Mouse (Mus musculus): Measurements from ENCODE around the gene Gm13283.
A peak's percentile ranks its signal among the peaks of the same experiment; 100 is the strongest.
"Not testable (repeated sequence)": the region's sequence is repeated elsewhere in the genome, so short reads cannot be mapped to it uniquely, and the experiment has no call there.

The Gm13283 gene

DNA sequence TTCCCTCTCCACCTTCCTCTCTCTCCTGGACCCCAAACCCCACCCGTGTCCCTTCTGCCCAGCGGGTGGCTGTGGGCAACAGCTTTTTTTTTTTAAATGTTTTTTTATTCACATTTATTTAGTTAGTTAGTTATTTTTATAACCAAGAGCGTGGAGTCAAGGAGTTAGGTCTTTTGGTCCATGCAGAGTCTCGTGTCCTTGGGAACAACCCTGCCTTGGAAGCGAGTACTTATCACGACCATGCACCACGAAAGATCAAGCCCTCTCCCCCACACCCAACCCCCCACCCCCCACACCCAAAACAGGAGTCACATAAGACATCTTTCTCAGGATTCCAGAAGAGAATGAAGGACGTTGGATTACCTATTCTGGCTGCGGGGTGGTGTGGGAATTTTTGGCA, 2.4 kb downstream of the Gm13283 start:
- DNase-seq (ENCODE audit: extremely low spot score, low spot score): not testable (repeated sequence)

DNA sequence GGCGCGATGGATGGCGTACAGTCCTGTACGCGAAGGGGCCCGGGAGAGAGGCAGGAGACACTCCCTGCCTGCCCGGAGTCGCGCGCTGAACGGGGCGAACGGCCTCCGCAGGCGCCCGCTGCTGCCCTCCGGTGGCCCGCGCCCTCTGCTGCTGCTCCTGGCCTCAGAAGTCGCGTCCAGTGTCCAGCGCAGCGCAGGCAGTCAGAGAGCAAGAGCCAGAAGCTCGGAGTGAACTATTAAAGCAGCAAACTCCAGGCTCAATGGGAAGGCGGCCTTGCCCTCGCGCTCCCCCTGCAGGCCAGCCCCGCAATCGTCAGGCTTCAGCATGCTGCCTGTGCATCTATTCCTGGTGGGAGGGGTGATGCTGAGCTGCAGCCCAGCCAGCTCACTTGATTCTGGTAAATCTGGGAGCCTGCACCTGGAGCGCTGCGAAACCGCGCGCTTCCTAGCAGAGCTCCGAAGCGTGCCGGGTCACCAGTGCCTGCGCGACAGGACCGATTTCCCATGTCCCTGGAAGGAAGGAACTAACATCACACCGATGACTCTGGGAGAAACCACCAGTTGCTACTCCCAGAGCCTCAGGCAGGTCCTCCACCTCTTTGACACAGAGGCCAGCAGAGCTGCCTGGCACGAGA, 3.6 kb downstream of the Gm13283 start:
- DNase-seq (ENCODE audit: extremely low spot score, low spot score): peak; percentile 63

DNA sequence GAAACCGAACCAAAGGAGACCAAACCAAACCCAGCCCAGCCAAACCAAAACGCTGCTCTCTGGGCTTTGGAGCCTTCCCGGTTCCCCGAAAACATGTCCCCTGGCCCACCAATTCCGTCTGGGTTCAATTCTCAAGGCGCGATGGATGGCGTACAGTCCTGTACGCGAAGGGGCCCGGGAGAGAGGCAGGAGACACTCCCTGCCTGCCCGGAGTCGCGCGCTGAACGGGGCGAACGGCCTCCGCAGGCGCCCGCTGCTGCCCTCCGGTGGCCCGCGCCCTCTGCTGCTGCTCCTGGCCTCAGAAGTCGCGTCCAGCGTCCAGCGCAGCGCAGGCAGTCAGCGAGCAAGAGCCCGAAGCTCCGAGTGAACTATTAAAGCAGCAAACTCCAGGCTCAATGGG, 13.6 kb downstream of the Gm13283 start, which contains the start of gene Gm13290:
Gene Gm13290, plus strand, starts transcription at position 301 of the 400 bp plus-strand sequence.
- not testable (repeated sequence) for DNase-seq (ENCODE audit: extremely low spot score, low spot score)

DNA sequence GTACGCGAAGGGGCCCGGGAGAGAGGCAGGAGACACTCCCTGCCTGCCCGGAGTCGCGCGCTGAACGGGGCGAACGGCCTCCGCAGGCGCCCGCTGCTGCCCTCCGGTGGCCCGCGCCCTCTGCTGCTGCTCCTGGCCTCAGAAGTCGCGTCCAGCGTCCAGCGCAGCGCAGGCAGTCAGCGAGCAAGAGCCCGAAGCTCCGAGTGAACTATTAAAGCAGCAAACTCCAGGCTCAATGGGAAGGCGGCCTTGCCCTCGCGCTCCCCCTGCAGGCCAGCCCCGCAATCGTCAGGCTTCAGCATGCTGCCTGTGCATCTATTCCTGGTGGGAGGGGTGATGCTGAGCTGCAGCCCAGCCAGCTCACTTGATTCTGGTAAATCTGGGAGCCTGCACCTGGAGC, 16.7 kb downstream of the Gm13283 start, which contains the start of gene Gm13289:
Gene Gm13289, plus strand, starts transcription at position 301 of the 400 bp plus-strand sequence.
- DNase-seq (ENCODE audit: extremely low spot score, low spot score): not testable (repeated sequence)

DNA sequence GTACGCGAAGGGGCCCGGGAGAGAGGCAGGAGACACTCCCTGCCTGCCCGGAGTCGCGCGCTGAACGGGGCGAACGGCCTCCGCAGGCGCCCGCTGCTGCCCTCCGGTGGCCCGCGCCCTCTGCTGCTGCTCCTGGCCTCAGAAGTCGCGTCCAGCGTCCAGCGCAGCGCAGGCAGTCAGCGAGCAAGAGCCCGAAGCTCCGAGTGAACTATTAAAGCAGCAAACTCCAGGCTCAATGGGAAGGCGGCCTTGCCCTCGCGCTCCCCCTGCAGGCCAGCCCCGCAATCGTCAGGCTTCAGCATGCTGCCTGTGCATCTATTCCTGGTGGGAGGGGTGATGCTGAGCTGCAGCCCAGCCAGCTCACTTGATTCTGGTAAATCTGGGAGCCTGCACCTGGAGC, 19.6 kb downstream of the Gm13283 start, which contains the start of gene Gm13272:
Gene Gm13272, plus strand, starts transcription at position 301 of the 400 bp plus-strand sequence.
- DNase-seq (ENCODE audit: extremely low spot score, low spot score): not testable (repeated sequence)

DNA sequence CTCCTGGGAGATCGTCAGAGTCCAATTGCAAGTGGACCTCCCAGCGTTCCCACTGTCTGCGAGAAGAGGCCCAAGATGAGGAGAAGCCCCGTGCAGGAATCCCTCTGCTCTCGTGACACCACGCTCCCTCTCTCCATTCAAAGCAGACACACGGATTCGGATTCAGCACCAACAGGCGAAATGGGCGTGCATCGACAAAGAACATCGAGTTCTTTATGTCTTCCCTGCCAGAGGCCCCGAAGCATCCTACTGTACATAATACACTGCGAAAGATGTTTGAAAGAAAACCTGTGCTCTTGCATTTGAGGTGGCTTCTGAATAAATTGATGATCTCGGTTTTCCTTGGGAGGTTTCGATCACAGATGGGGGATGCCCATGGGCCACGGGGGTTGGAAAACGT, 20.4 kb downstream of the Gm13283 start:
- DNase-seq (ENCODE audit: extremely low spot score, low spot score): not testable (repeated sequence)

DNA sequence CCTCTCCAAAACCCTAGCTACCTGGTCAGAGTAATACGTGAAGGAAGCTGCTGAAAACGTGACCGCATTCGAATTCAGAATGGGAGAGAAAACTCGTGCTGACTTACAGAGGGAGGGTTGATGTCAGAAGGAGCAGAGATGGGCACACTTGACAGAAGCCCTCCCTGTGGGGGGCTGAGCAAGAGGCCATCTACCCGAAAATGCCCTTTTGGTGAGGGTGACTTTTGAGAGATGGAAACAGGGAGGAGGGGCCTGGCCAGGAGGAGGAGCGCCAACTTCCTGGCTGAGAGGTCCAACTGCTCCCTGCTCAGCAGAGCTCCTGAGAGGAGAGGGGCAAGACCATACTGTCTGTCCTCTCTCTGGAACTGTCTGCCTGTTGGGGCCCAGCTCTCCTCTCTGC, 21.9 kb downstream of the Gm13283 start, which contains the start of gene Ifnz:
Gene Ifnz, plus strand, starts transcription at position 301 of the 400 bp plus-strand sequence.
- not testable (repeated sequence) for DNase-seq (ENCODE audit: extremely low spot score, low spot score)

DNA sequence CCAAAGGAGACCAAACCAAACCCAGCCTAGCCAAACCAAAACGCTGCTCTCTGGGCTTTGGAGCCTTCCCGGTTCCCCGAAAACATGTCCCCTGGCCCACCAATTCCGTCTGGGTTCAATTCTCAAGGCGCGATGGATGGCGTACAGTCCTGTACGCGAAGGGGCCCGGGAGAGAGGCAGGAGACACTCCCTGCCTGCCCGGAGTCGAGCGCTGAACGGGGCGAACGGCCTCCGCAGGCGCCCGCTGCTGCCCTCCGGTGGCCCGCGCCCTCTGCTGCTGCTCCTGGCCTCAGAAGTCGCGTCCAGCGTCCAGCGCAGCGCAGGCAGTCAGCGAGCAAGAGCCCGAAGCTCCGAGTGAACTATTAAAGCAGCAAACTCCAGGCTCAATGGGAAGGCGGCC, 22.4 kb downstream of the Gm13283 start:
- not testable (repeated sequence) for DNase-seq (ENCODE audit: extremely low spot score, low spot score)

DNA sequence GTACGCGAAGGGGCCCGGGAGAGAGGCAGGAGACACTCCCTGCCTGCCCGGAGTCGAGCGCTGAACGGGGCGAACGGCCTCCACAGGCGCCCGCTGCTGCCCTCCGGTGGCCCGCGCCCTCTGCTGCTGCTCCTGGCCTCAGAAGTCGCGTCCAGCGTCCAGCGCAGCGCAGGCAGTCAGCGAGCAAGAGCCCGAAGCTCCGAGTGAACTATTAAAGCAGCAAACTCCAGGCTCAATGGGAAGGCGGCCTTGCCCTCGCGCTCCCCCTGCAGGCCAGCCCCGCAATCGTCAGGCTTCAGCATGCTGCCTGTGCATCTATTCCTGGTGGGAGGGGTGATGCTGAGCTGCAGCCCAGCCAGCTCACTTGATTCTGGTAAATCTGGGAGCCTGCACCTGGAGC, 25.5 kb downstream of the Gm13283 start, which contains the start of gene Gm13276:
Gene Gm13276, plus strand, starts transcription at position 301 of the 400 bp plus-strand sequence.
- not testable (repeated sequence) for DNase-seq (ENCODE audit: extremely low spot score, low spot score)

DNA sequence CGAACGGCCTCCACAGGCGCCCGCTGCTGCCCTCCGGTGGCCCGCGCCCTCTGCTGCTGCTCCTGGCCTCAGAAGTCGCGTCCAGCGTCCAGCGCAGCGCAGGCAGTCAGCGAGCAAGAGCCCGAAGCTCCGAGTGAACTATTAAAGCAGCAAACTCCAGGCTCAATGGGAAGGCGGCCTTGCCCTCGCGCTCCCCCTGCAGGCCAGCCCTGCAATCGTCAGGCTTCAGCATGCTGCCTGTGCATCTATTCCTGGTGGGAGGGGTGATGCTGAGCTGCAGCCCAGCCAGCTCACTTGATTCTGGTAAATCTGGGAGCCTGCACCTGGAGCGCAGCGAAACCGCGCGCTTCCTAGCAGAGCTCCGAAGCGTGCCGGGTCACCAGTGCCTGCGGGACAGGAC, 28.5 kb downstream of the Gm13283 start, which contains the start of gene Gm13277:
Gene Gm13277, plus strand, starts transcription at position 231 of the 400 bp plus-strand sequence.
- DNase-seq (ENCODE audit: extremely low spot score, low spot score): not testable (repeated sequence)

DNA sequence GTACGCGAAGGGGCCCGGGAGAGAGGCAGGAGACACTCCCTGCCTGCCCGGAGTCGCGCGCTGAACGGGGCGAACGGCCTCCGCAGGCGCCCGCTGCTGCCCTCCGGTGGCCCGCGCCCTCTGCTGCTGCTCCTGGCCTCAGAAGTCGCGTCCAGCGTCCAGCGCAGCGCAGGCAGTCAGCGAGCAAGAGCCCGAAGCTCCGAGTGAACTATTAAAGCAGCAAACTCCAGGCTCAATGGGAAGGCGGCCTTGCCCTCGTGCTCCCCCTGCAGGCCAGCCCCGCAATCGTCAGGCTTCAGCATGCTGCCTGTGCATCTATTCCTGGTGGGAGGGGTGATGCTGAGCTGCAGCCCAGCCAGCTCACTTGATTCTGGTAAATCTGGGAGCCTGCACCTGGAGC, 31.3 kb downstream of the Gm13283 start, which contains the start of gene Gm13278:
Gene Gm13278, plus strand, starts transcription at position 301 of the 400 bp plus-strand sequence.
- DNase-seq (ENCODE audit: extremely low spot score, low spot score): not testable (repeated sequence)

DNA sequence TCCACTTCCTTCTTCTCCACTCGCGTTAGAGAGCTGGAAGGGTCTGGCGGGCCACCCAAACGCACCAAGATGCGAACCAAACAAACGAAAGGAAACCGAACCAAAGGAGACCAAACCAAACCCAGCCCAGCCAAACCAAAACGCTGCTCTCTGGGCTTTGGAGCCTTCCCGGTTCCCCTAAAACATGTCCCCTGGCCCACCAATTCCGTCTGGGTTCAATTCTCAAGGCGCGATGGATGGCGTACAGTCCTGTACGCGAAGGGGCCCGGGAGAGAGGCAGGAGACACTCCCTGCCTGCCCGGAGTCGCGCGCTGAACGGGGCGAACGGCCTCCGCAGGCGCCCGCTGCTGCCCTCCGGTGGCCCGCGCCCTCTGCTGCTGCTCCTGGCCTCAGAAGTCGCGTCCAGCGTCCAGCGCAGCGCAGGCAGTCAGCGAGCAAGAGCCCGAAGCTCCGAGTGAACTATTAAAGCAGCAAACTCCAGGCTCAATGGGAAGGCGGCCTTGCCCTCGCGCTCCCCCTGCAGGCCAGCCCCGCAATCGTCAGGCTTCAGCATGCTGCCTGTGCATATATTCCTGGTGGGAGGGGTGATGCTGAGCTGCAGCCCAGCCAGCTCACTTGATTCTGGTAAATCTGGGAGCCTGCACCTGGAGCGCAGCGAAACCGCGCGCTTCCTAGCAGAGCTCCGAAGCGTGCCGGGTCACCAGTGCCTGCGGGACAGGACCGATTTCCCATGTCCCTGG, 34.2 kb downstream of the Gm13283 start, which contains the start of gene Gm13275:
Gene Gm13275, plus strand, starts transcription at position 552 of the 740 bp plus-strand sequence.
- not testable (repeated sequence) for DNase-seq (ENCODE audit: extremely low spot score, low spot score)

DNA sequence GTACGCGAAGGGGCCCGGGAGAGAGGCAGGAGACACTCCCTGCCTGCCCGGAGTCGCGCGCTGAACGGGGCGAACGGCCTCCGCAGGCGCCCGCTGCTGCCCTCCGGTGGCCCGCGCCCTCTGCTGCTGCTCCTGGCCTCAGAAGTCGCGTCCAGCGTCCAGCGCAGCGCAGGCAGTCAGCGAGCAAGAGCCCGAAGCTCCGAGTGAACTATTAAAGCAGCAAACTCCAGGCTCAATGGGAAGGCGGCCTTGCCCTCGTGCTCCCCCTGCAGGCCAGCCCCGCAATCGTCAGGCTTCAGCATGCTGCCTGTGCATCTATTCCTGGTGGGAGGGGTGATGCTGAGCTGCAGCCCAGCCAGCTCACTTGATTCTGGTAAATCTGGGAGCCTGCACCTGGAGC, 37.2 kb downstream of the Gm13283 start, which contains the start of gene Gm13279:
Gene Gm13279, plus strand, starts transcription at position 301 of the 400 bp plus-strand sequence.
- not testable (repeated sequence) for DNase-seq (ENCODE audit: extremely low spot score, low spot score)

DNA sequence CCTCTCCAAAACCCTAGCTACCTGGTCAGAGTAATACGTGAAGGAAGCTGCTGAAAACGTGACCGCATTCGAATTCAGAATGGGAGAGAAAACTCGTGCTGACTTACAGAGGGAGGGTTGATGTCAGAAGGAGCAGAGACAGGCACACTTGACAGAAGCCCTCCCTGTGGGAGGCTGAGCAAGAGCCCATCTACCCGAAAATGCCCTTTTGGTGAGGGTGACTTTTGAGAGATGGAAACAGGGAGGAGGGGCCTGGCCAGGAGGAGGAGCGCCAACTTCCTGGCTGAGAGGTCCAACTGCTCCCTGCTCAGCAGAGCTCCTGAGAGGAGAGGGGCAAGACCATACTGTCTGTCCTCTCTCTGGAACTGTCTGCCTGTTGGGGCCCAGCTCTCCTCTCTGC, 39.4 kb downstream of the Gm13283 start, which contains the start of gene Gm13285:
Gene Gm13285, plus strand, starts transcription at position 301 of the 400 bp plus-strand sequence.
- DNase-seq (ENCODE audit: extremely low spot score, low spot score): not testable (repeated sequence)

DNA sequence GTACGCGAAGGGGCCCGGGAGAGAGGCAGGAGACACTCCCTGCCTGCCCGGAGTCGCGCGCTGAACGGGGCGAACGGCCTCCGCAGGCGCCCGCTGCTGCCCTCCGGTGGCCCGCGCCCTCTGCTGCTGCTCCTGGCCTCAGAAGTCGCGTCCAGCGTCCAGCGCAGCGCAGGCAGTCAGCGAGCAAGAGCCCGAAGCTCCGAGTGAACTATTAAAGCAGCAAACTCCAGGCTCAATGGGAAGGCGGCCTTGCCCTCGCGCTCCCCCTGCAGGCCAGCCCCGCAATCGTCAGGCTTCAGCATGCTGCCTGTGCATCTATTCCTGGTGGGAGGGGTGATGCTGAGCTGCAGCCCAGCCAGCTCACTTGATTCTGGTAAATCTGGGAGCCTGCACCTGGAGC, 43.0 kb downstream of the Gm13283 start, which contains the start of gene Gm13287:
Gene Gm13287, plus strand, starts transcription at position 301 of the 400 bp plus-strand sequence.
- not testable (repeated sequence) for DNase-seq (ENCODE audit: extremely low spot score, low spot score)

DNA sequence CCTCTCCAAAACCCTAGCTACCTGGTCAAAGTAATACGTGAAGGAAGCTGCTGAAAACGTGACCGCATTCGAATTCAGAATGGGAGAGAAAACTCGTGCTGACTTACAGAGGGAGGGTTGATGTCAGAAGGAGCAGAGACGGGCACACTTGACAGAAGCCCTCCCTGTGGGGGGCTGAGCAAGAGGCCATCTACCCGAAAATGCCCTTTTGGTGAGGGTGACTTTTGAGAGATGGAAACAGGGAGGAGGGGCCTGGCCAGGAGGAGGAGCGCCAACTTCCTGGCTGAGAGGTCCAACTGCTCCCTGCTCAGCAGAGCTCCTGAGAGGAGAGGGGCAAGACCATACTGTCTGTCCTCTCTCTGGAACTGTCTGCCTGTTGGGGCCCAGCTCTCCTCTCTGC, 45.3 kb downstream of the Gm13283 start, which contains the start of gene Gm13288:
Gene Gm13288, plus strand, starts transcription at position 301 of the 400 bp plus-strand sequence.
- DNase-seq (ENCODE audit: extremely low spot score, low spot score): not testable (repeated sequence)

DNA sequence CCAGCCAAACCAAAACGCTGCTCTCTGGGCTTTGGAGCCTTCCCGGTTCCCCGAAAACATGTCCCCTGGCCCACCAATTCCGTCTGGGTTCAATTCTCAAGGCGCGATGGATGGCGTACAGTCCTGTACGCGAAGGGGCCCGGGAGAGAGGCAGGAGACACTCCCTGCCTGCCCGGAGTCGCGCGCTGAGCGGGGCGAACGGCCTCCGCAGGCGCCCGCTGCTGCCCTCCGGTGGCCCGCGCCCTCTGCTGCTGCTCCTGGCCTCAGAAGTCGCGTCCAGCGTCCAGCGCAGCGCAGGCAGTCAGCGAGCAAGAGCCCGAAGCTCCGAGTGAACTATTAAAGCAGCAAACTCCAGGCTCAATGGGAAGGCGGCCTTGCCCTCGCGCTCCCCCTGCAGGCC, 45.8 kb downstream of the Gm13283 start:
- DNase-seq (ENCODE audit: extremely low spot score, low spot score): not testable (repeated sequence)

Measured in neural tube, embryonic 10.5 days (tissue).